Mouse (Mus musculus) myocyte (in vitro differentiated cells): ENCODE measurements at regions not wholly inside any gene's neighbourhood (a gene's known extent, or its start where the extent isn't known, plus 50 kb on each side); places are given as distances from the start of the nearest gene placed in this dataset.

Source experiments
- CEBPB ChIP-seq: IDR thresholded peaks from 2 replicates; pipeline ENCODE4 v1.6.1; 2011; ENCODE audit warnings: mild to moderate bottlenecking, moderate library complexity; ENCODE audit not compliant: poor library complexity, insufficient read depth, severe bottlenecking
- E2F4 ChIP-seq: IDR thresholded peaks from one replicate; pipeline ENCODE4 v1.6.1; 2011; ENCODE audit warnings: mild to moderate bottlenecking, control low read depth, moderate library complexity; ENCODE audit not compliant: insufficient read depth
- MYOD1 ChIP-seq, 3 experiments: IDR thresholded peaks; one replicate each; pipeline ENCODE4 v1.6.1; 2011; ENCODE audit warnings: control low read depth in 2 of 3, low read depth in 2 of 3, mild to moderate bottlenecking in 2 of 3, moderate library complexity in 1 of 3; ENCODE audit not compliant: insufficient read length in 2 of 3, control insufficient read depth in 1 of 3
- POLR2A ChIP-seq: IDR thresholded peaks from one replicate; pipeline ENCODE4 v1.6.1; 2011; ENCODE audit warnings: low read depth, mild to moderate bottlenecking, control low read depth, moderate library complexity; ENCODE audit not compliant: insufficient read length
- POLR2AphosphoS2 ChIP-seq: IDR thresholded peaks from one replicate; pipeline ENCODE4 v1.6.1; 2011; ENCODE audit warnings: low read depth, control low read depth; ENCODE audit not compliant: insufficient read length
- REST ChIP-seq: IDR thresholded peaks from one replicate; pipeline ENCODE4 v1.6.1; 2011; ENCODE audit warnings: mild to moderate bottlenecking, control low read depth, moderate library complexity; ENCODE audit not compliant: insufficient read depth, insufficient read length
- TCF12 ChIP-seq: IDR thresholded peaks from one replicate; pipeline ENCODE4 v1.6.1; 2011; ENCODE audit warnings: mild to moderate bottlenecking, control low read depth; ENCODE audit not compliant: poor library complexity, insufficient read depth, severe bottlenecking
- USF1 ChIP-seq: IDR thresholded peaks from one replicate; pipeline ENCODE4 v1.6.1; 2011; ENCODE audit warnings: low read depth, mild to moderate bottlenecking, control low read depth, moderate library complexity

- TF ChIP-seq USF1 (no peak), POLR2A (no peak), E2F4 (no peak), POLR2AphosphoS2 (no peak), CEBPB (no peak), TCF12 (no peak), MYOD1 (IDR thresholded peaks at IDR 0.05; ENCODE audit: control insufficient read depth in 1 of 3, insufficient read length in 2 of 3, low read depth in 2 of 3) (no peak), REST (no peak)
These were observed 581.8 kb downstream of the Nfib start for GRCm38 (mm10) chr4:82123733-82124132.
